Mouse (Mus musculus) limb, embryonic 14.5 days (tissue): ENCODE measurements around the gene Dhdds. TPM values are rescaled to one million over a fixed set of nuclear protein-coding genes. Genes with fewer than 3 reads are reported as not detected.

ENCODE experiments used
- ATAC-seq: fragments of 200-750 bp; cut with Nextera tagmentation; 2 replicates; pipeline ENCODE4 v1.8.0; 2017; ENCODE audit warnings: low read depth, moderate number of reproducible peaks, moderate TSS enrichment; ENCODE audit not compliant: low FRiP score
- DNase-seq: peaks from one replicate; pipeline ENCODE4 v3.0.0-alpha.2; 2015; ENCODE audit warnings: low spot score
- H3K27ac ChIP-seq: fragments of 300-500 bp; sonication (generic); replicated peaks from 2 replicates; pipeline ENCODE4 v1.5.1; 2014; ENCODE audit warnings: low read depth, mild to moderate bottlenecking, low read length, moderate library complexity, mixed read lengths
- H3K27me3 ChIP-seq: fragments of 300-500 bp; sonication (generic); 2 replicates; pipeline ENCODE4 v1.6.1; 2014; ENCODE audit warnings: low read length, mixed read lengths; ENCODE audit not compliant: control insufficient read depth, insufficient read depth
- H3K36me3 ChIP-seq: fragments of 300-500 bp; sonication (generic); 2 replicates; pipeline ENCODE4 v1.6.1; 2014; ENCODE audit warnings: mild to moderate bottlenecking, low read length, moderate library complexity, mixed read lengths; ENCODE audit not compliant: control insufficient read depth, insufficient read depth
- H3K4me1 ChIP-seq: fragments of 300-500 bp; sonication (generic); 2 replicates; pipeline ENCODE4 v1.6.1; 2014; ENCODE audit warnings: antibody characterized with exemption, low read length, mixed read lengths; ENCODE audit not compliant: control insufficient read depth, insufficient read depth
- H3K4me2 ChIP-seq: fragments of 300-500 bp; sonication (generic); replicated peaks from 2 replicates; pipeline ENCODE4 v1.6.1; 2014; ENCODE audit warnings: low read depth, mild to moderate bottlenecking, low read length, moderate library complexity; ENCODE audit not compliant: severe bottlenecking
- H3K4me3 ChIP-seq: fragments of 300-500 bp; sonication (generic); replicated peaks from 2 replicates; pipeline ENCODE4 v1.5.1; 2014; ENCODE audit warnings: low read length
- H3K9ac ChIP-seq: fragments of 300-500 bp; sonication (generic); 2 replicates; pipeline ENCODE4 v1.6.1; 2014; ENCODE audit warnings: mild to moderate bottlenecking, low read depth, low read length, moderate library complexity; ENCODE audit not compliant: severe bottlenecking
- H3K9me3 ChIP-seq: fragments of 300-500 bp; sonication (generic); 2 replicates; pipeline ENCODE4 v1.6.1; 2016; ENCODE audit warnings: low read length; ENCODE audit not compliant: control insufficient read depth
- POLR2A ChIP-seq: fragments of 200-500 bp; IDR thresholded peaks from 2 replicates; pipeline ENCODE4 v1.8.0; 2012; ENCODE audit warnings: inconsistent platforms, mild to moderate bottlenecking, moderate library complexity, borderline replicate concordance; ENCODE audit not compliant: insufficient read depth, insufficient read length; ENCODE audit errors: extremely low read depth
- WGBS: fragments of 180-500 bp; shearing (Covaris S2); extraction: QIAGEN DNeasy Blood & Tissue Kit; methylation state at CpG from one replicate; pipeline ENCODE4 v1.1.7; 2014; 5-methylcytosine and 5-hydroxymethylcytosine counted together
- polyA plus RNA-seq, 2 experiments: library from polyadenylated mRNA; depleted of rRNA in 1 of 2; stranded (reverse) in 1 of 2; unstranded in 1 of 2; fragments of >200 nt; fragmentation: Nextera tagmentation in 1 of 2; extraction: Ambion mirVana in 1 of 2; gene quantifications; 2 replicates each; pipeline versions ENCODE4 v1.2.1 to v1.2.3; 2012 to 2014

The Dhdds gene
- polyA plus RNA-seq, 2 experiments: 47.2 to 47.6 TPM

DNA sequence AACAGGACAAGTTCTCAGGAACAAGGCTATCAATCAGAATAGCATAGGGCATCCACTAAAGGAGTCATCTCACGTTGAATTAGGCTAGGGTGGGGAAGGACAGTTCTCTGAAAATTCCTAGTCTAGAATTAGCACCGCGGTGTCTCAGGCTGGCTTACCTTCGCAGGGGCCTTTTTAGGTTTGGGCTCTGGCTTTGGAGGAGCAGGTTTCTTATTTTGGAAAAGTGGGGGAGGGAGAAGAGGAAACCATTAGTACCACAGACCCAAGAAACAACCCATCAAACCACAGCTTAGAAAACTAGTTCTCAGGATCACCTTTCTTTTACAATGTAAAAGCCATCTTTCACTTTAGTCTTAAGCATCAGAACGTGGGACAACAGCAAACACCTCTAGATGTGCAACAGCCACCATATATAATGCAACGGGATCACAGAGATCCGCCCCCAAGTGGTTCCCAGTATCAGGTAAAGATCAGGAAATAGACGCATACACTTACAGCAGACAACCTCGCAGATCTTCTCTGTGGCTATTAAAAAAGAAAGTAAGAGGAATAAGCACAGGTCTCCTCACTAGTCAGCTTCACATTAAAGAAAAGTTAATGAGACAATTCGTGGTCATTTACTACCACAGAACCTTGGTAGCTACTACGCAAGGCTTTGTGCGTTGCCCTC, 34.3 kb downstream of the Dhdds start:
- Histone ChIP-seq H3K27ac (no peak overlapping the region), H3K9ac (peak overlapping the region; percentile 96), H3K4me3 (peak overlapping the region; percentile 76), H3K9me3 (no peaks in the 10 kb centered on the region), H3K4me1 (peaks cover 12% of the 10 kb centered on the region), H3K27me3 (no peaks in the 10 kb centered on the region), H3K4me2 (peak overlapping the region; percentile 89), H3K36me3 (peaks cover 48% of the 10 kb centered on the region)
- no peak for ATAC-seq
- TF ChIP-seq POLR2A: no peak
- 46% methylated on average over 12 of the region's 12 CpGs for WGBS
- no peak for DNase-seq

DNA sequence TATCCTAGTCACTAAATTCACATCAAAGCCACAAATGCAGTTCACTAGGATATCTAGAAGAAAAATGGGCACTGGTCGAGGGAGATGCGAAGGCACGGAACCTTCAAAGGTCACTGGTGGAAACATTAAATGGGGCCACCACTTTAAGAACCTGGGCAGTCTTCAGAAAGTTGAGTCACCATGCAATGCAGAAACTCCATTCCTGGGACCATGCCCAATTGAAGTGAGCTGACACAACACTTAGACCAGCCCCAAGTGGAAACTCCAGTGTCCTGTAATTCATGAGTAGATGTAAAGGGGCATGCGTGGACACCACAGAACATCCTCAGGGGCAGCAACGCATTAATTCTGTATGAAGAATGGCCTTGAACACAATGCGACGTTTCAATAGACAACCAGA, 38.2 kb downstream of the Dhdds start:
- no peak for ATAC-seq
- no peak for DNase-seq
- no peaks in the 10 kb centered on the region for H3K9me3 ChIP-seq
- no peak overlapping the region for H3K4me2 ChIP-seq
- peaks cover 3% of the 10 kb centered on the region; the same call in 1 of the 2 replicates for H3K4me1 ChIP-seq
- H3K36me3 ChIP-seq: peaks cover 38% of the 10 kb centered on the region
- no peak overlapping the region for H3K4me3 ChIP-seq
- TF ChIP-seq POLR2A: no peak
- H3K27me3 ChIP-seq: no peaks in the 10 kb centered on the region
- no peak overlapping the region for H3K9ac ChIP-seq
- no peak overlapping the region for H3K27ac ChIP-seq
- 91% methylated on average over 7 of the region's 7 CpGs for WGBS

DNA sequence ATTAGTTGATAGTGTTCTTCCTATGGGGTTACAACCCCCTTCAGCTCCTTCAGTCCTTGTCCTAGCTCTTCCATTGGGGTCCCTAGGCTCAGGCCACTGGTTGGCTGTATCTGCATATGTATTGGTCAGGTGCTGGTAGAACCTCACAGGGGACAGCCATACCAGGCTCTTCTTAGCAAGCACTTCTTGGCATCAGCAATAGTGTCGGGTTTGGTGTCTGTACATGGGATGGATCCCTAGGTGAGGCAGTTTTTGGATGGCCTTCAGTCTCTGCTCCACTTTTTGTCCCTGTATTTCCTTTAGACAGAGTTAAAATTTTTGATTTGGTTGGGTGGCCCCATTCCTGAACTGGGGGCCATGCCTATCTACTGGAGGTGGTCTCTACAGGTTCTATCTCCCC, 41.8 kb downstream of the Dhdds start:
- no peak overlapping the region for H3K4me2 ChIP-seq
- H3K27ac ChIP-seq: no peak overlapping the region
- H3K4me3 ChIP-seq: no peak overlapping the region
- H3K4me1 ChIP-seq: no peaks in the 10 kb centered on the region
- 88% methylated on average over 1 of the region's 1 CpGs for WGBS
- TF ChIP-seq POLR2A: no peak
- H3K27me3 ChIP-seq: no peaks in the 10 kb centered on the region
- H3K36me3 ChIP-seq: peaks cover 13% of the 10 kb centered on the region
- DNase-seq: no peak
- ATAC-seq: no peak
- H3K9ac ChIP-seq: no peak overlapping the region
- H3K9me3 ChIP-seq: no peaks in the 10 kb centered on the region

DNA sequence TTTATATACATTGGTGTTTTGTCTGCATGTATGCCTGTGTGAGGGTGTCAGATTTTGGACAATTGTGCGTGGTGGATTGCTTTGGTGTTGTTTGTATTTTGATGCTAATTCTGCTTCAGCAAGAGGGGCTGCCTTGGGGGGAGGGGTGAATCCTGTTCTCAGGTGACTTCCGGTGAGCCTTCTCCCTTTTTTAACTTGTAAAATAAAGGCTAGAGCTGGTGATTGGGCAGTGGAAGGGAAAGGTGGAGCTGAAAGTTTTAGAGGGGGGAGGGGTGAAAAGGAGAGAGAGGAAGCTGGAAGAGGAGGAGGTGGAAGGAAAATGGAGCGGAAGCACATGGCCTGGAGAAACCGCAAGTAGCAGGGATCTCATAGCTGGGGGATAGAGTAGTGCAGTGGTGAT, 44.4 kb downstream of the Dhdds start:
- no peak for DNase-seq
- no peak for ATAC-seq
- WGBS: 64% methylated on average over 4 of the region's 4 CpGs

DNA sequence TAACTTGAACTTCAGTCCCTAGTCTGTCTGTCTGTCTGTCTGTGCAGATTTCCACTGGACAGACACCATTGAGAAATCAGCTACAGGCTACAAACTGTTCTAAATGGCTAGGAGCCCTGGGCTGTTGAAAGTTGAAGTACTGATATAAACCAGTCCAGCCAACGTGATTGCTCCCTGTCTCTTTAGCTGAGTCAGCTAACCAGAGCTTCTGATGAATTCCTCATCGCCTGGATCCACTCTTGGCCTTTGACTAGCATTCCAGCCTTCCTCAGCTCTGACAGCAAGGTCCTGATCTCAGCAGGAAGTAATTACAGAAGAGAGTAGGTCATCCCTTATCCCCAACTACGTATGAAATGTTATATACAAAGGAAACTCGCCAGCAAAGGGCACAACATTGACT, 54.0 kb downstream of the Dhdds start:
- Histone ChIP-seq H3K4me2 (no peak overlapping the region), H3K9ac (no peak overlapping the region), H3K36me3 (no peaks in the 10 kb centered on the region), H3K9me3 (no peaks in the 10 kb centered on the region), H3K4me3 (no peak overlapping the region), H3K27ac (no peak overlapping the region), H3K27me3 (no peaks in the 10 kb centered on the region), H3K4me1 (no peaks in the 10 kb centered on the region)
- ATAC-seq (no peak), DNase-seq (no peak)
- TF ChIP-seq POLR2A: no peak
- 61% methylated on average over 4 of the region's 4 CpGs for WGBS

More for the DNA sequence above, 44.4 kb downstream of the Dhdds start:
- Histone ChIP-seq H3K4me2 (no peak overlapping the region), H3K27me3 (no peaks in the 10 kb centered on the region), H3K9ac (no peak overlapping the region), H3K36me3 (no peaks in the 10 kb centered on the region), H3K27ac (no peak overlapping the region), H3K4me1 (no peaks in the 10 kb centered on the region), H3K4me3 (no peak overlapping the region), H3K9me3 (no peaks in the 10 kb centered on the region)
- no peak for TF ChIP-seq POLR2A
